Mouse (Mus musculus) urinary bladder, postnatal 4 days (tissue): ENCODE data around the gene Wwox.
A peak's percentile ranks its signal among the peaks of the same experiment; 100 is the strongest.

ENCODE experiments used
- DNase-seq, 2 experiments: peaks; one replicate each; pipeline ENCODE4 v3.0.0; 2021 to 2022; ENCODE audit warnings: low spot score in 2 of 2

Wwox gene

GRCm38 (mm10) chr8:115019661-115020060 is 580.2 kb downstream of the Wwox start:
- peak in 1 of 2 experiments; percentile 54 for DNase-seq

- DNase-seq = peak in 1 of 2 experiments; percentile 56
Measured at GRCm38 (mm10) chr8:115021731-115022130, 582.3 kb downstream of the Wwox start.

GRCm38 (mm10) chr8:115024062-115024461 is 584.6 kb downstream of the Wwox start:
- no peak for DNase-seq

GRCm38 (mm10) chr8:115025390-115026098 is 586.1 kb downstream of the Wwox start:
- DNase-seq = no peak

- DNase-seq = no peak
Measured at GRCm38 (mm10) chr8:115026201-115026600, 586.7 kb downstream of the Wwox start.

- DNase-seq = no peak
Measured at GRCm38 (mm10) chr8:115033194-115033593, 593.7 kb downstream of the Wwox start.

GRCm38 (mm10) chr8:115036016-115036415 is 596.6 kb downstream of the Wwox start:
- no peak for DNase-seq

- DNase-seq = no peak
Measured at GRCm38 (mm10) chr8:115038426-115038825, 599.0 kb downstream of the Wwox start.

- DNase-seq = no peak
Measured at GRCm38 (mm10) chr8:115045746-115046145, 606.3 kb downstream of the Wwox start.

- DNase-seq = no peak
Measured at GRCm38 (mm10) chr8:115046496-115046895, 607.0 kb downstream of the Wwox start.

GRCm38 (mm10) chr8:115058193-115058835 is 618.9 kb downstream of the Wwox start:
- no peak for DNase-seq

GRCm38 (mm10) chr8:115063623-115064022 is 624.2 kb downstream of the Wwox start:
- DNase-seq = no peak

- no peak for DNase-seq
Measured at GRCm38 (mm10) chr8:115064691-115065090, 625.2 kb downstream of the Wwox start.

- no peak for DNase-seq
Measured at GRCm38 (mm10) chr8:115065386-115065785, 625.9 kb downstream of the Wwox start.

- no peak for DNase-seq
Measured at GRCm38 (mm10) chr8:115066550-115067058, 627.1 kb downstream of the Wwox start.

- DNase-seq = no peak
Measured at GRCm38 (mm10) chr8:115068723-115069122, 629.3 kb downstream of the Wwox start.

GRCm38 (mm10) chr8:115070225-115070624 is 630.8 kb downstream of the Wwox start:
- no peak for DNase-seq

- no peak for DNase-seq
Measured at GRCm38 (mm10) chr8:115071231-115071630, 631.8 kb downstream of the Wwox start.

- no peak for DNase-seq
Measured at GRCm38 (mm10) chr8:115078296-115078695, 638.8 kb downstream of the Wwox start.

GRCm38 (mm10) chr8:115081302-115082207 is 642.1 kb downstream of the Wwox start:
- no peak for DNase-seq

- no peak for DNase-seq
Measured at GRCm38 (mm10) chr8:115088162-115088561, 648.7 kb downstream of the Wwox start.

- DNase-seq = no peak
Measured at GRCm38 (mm10) chr8:115089744-115090143, 650.3 kb downstream of the Wwox start.
